Mouse (Mus musculus) layer of hippocampus, adult 9-11 months (tissue): ENCODE measurements around the gene Dlst.
"Not testable (repeated sequence)": the region's sequence is repeated elsewhere in the genome, so short reads cannot be mapped to it uniquely, and the experiment has no call there.

ENCODE experiments used
- DNase-seq: peaks from one replicate; pipeline ENCODE4 v3.0.0; 2022

The Dlst gene

DNA sequence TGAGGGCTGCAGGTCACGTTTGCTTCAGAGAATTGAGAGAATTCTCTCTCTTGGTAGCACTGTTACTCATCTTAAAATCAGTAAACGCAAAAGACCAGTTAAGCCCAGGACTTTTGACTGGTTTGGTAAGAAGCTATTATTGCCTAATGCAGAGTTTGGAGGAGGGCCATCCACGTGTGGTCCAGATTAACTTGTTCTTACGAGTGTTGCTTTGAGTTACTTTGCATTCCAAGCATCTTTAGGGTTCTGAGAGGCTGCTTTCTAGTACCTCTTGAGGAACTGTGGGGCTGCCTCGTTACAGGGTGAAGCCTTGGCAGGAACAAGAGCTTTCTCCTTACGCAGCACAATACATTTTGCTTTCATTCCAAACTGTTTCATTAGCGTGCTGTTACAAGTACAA is 5.0 kb downstream of the Dlst start:
- no peak for DNase-seq

DNA sequence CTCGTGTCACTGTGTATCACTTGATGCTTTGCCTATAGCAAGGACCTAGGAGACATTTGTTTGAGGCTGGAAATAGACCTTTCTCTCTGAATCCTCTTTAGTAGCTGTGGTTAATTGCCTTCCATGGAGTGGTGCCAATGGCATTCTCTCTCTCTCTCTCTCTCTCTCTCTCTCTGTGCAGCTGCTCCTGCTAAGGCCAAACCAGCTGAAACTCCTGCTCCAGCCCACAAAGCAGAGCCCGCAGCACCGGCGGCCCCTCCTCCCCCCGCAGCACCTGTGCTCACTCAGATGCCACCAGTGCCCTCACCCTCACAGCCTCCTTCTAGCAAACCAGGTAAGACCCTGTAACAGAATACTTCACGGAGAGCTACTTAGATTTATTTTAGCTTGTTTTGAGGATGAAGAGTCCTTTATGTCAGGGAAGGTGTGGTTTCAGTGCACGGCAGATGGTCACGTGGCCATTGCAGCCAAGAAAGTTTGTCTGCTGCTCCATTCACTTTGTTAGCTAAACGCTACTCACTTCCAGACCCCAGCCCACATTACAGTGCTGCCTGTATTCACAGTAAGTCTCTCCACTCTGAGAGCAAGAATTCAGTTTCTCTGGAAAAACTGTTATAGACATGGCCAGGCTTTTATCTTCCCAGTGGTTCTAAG is 11.3 kb downstream of the Dlst start:
- DNase-seq: no peak

DNA sequence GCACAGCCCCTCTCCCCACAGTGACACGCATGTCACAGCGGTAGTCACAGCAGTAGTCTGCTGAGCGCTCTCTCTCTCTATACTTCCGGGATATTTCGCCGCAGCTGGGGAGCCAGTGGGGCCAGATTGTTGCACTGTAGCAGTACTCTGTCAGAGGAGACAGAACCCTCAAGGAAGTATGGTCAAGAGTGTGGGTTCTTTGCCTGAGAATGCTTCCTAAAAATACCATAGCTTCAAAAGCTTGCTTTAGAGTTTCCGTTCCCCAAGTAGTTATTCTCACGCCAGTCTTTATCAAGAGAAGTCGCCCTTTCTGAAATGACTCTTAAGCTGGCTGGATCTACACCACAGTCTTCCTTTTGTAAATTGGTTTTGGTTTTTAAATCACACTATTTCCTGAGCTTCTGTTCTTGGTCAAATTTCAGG is 12.5 kb downstream of the Dlst start:
- DNase-seq: no peak

DNA sequence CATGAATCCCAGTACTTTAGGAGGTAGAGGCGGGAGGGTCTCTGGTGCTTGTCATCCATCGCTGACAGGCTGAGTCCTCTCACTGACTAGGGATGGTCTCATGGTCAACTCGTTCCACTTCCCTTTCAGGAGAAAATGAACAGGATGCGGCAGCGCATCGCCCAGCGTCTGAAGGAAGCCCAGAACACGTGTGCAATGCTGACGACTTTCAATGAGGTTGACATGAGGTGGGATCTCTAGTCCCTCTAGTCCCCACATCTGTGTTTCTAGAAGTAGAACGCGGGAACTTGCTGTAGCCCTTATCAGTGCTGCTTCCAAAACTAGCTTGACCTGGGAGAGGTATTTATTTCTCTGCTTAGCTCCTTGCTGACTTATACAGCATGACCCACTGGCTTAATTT is 13.0 kb downstream of the Dlst start:
- no peak for DNase-seq

DNA sequence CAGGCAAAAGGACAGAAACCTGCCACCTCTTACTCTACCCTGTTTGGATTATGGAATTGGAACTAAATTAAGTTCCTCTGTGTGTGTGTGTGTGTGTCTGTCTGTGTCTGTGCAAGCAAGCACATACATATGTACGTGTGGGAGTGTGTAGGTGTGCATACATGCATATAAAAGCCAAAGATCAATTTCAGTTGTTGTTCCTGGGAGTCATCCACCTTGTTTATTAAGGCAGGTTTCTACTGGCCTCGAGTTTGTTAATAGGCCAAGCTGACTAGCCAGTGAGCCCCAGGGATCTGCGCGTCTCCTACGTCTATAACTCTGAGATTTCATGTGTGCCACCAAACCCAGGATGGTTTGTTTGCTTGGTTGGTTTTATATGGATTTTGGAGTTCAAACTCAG is 14.1 kb downstream of the Dlst start:
- no peak for DNase-seq

DNA sequence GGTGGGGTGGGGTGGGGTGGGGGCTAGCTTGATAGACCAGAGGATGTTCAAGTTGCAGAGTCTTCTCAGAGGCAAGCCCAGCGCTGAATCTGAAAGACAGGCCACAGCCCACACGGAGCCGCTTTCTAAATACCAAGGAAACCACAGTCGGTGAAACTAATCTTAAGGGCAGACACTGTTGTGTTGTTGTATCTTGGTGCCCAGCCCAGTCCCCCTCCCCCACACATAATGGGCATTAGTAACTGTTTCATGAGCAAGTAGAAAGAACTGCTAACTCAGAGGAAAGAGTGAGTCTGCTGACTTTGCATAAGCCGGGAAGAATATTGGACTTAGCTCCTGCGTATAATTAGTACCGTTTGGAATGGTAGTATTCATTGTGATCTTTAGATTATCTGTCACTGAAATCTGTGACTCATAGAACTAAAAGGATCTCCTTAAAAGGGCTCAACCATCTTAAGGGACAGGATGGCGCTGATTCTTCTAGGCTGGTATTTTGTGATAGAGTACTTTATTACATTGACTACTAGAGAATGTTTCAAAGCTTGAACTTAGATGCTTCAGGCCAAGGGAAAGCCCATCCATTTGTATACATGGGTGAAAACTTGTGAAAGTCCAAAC is 16.5 kb downstream of the Dlst start:
- no peak for DNase-seq

DNA sequence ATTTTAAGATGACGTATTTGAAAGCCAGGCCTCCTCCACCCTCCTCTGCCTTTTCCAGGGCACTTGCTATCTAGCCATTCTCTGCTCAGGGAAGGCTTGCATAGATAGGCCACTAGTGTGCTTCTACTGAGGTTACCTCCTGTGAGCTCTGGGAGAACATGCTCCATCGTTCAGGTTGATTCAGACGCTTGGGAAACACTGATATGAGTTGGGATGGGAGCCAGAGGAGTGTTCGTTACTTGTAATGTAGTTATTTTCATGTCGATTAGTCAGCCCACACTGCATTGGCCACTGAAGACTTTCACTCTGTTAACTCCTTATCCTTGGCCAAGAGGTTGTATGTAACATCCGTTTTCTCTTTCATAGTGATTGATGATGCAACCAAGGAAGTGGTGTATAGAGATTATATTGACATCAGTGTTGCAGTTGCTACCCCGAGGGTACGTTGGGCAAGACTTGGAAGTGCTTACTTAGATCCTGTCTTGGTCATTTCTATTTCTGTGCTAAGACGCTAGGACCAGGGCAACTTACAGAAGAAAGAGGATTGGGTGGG is 18.9 kb downstream of the Dlst start:
- DNase-seq: no peak

DNA sequence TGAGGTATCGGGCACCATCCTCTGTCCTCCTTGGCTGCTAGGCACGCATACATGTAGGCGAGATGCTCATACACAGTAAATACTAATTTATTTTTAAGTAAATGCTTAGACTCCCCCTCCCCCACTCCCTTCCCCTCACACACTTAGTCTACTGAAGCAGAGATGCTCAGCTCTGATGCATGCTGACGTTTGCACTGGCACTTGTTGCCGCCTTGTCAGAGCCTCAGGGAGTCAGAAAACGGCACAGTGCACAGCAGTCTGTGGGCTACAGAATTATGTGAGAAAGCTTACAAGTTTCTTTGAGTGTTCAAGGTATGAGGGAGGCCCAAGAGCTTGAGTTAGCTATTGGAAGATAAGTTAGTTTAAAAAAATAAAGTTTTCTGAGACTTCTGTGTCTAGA is 20.7 kb downstream of the Dlst start:
- DNase-seq: no peak

DNA sequence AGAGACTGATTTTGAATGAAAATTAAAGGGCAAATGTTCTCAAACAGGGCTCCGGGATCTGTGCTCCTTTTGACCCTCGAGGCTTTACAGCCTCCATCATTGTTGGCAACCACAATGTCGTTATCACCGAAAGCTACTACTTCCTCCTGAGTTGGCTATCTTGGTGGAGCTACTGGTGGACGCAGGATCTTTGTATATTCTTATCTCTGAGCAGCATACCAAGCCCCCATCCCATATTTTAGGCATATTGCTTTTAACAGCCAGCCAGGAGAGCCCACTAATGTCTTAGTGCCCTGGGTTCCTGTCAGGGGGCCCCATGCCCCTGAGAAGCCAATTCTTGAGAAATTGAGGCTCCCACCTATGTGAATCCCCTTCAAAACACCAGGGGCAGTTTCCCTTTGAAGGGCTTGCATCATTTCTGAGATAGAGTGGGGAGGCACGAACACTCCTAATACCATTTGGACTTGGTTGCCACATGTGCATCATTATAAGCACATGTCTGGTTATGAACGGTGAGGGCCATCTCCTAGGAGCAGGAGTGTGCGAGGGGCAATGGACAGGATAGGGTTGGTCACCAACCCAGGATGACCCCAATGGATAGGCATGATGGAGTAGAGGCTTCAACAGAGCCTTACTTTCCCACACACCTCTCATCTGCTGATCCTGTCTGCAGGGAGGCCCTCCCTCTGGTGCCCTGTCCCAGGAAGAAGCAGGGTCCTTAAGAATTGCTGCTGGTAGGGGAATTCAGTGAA is 23.6 kb downstream of the Dlst start:
- no peak for DNase-seq

DNA sequence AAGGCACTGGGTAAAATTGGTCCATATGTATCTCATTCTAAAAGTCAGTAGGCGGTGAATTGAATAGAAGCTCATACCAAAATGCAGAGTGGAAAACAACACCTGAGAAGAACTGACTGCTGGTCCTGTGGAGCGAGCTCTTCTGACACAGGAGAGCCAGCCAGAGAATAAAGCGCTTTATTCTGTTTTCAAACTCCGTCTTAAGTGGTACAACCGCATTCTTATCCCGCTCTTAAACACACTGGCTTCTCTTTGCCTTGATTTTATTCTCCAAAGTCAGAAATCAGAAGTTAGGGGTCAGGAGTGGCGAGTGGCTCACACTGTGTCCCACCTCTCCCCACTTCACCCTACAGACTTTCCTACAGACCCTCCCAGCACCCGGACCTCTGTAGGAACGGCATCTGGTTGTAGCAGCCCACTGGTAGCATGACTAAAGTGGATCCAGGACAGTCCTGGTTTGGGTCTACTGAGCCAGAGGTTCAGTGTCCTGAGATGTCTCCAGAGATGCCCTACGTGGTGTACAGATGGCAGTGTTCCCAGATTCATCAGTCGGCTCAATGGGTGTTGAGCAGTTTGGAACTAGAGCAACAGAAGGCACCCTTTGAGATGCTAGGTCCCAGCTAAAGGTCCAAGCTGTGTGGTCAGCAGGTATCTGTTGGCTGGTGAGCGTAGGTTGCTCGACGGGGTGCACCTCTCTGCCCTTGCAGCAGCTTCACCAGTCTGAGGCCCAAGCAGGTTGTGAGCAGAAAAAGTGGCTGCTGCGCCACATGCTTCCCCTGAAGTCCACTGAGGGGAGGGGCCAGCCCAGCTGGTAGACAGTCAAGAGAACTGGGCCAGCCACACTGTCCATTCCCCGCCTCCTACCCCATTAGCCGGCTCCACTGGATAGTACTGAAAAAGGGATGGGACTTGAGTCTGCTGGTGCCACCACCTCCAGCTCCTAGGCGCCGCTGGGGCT is 25.2 kb downstream of the Dlst start:
- DNase-seq: no peak

DNA sequence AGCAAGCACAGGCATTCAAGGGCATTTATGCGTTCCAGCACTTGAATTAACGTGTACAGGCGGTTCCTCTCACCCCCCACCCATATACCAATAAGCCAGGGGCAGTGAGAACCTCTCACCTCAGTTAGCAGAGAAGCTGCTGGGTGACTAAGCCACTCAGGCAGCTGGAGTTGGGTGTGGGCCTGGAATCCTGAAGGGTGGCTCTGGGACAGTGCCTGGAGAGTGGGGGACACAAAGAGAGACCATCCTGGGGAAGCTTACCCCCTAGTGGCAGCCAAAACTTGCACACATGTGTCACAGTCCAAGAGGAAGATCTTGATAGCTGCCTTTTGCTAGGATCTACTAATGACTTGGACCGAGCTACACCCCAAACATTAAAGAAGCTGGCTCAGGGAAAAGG is 26.0 kb downstream of the Dlst start:
- DNase-seq: no peak

DNA sequence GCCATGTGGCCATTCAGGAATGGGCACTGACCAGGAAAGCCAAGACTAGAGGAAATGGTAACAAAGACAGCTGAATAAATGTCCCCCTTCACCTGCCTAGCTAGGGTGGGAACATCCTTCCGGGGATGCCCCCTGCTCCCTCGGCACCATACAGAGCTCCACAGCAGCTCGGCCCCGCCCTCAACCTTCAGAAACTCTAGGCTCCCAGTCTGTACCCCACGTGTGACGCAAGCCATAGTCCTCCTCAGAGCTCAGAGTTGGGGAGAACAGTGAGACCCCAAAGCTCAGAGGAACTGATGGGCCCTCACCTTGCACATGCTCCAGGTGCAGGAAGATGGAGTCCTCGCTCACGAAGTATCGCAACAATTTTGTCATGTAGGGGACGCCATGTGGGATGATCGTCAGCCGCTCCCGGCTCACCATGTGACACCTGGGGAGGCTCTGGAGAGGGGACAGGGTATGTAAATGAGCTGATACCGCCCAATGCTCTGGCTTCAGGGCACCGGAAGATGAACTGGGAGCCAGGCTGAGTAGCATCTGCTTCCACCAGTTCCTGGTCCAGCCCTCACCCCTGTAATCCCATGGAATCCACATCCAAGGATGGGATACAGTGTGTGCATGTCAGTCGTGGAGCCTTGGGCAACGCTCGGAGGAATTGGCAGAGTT is 29.5 kb downstream of the Dlst start:
- DNase-seq: no peak

DNA sequence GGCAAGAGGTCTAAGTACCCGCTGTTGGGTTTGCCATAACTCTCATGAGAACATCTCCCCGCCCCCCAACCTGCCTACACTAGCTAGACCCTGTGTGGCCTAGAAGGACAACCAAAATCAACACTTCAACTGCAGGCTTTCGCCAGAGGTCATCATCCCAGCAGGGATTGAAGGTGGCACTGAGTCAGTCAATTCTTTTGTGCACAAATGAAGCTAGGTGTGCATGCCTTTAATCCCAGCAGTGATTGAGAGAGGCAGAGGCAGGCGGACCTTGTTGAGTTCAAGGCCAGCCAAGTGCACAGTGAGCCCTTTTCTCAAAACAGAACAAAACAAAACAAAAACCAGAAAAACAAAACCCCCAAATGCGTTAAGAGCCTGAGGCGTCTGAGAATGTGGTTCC is 30.5 kb downstream of the Dlst start:
- no peak for DNase-seq

DNA sequence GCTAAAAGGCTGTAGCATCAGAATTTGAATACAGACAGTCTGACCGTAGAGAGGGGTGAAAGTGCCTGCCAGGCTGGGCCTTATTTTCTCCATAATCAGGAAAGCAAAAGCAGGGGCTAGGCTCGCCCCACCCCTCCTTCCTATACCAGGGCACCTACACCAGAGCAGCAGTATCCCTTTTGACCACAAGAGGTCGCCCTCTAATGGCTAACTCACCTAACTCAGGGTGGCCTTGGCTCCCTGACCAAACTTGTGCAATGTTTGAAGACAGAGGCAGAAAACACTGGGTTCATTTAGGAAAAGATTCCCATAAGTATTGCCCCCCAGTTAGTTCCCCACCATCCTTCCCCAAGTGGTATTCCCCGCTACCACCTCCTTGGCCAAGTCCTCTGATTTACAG is 32.2 kb downstream of the Dlst start:
- peak; percentile 71 for DNase-seq

DNA sequence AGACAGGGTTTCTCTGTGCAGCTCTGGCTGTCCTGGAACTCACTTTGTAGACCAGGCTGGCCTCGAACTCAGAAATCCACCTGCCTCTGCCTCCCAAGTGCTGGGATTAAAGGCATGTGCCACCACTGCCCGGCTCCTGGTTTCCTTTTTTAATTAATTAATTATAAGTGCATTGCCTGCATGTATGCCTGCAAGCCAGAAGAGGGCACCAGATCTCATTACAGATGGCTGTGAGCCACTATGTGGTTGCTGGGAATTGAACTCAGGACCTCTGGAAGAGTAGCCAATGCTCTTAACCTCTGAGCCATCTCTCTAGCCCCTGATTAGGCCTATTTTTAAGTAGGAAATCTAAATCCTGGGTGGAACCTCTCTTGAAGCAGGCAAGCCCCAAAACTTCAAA is 33.6 kb downstream of the Dlst start:
- DNase-seq: not testable (repeated sequence)

DNA sequence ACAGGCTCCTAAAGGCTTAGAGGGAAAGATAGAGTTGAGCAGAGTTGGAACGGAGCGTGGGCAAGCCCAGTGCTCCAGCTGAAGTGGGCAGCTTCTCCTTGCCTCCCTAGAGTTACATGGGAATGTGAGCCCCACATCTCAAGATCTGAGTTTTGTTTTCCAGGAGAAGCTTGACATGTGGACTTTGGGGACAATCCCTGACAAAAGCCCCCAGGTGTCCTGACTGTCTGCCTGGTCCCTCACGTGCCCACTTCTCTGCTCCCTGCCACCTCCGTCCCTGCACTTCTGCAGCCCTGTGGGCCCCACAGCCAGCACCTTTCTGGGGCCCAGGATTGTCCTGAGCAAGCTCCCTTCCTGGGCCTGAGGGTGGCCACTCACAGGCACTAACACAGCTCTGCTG is 34.2 kb downstream of the Dlst start:
- DNase-seq: no peak

DNA sequence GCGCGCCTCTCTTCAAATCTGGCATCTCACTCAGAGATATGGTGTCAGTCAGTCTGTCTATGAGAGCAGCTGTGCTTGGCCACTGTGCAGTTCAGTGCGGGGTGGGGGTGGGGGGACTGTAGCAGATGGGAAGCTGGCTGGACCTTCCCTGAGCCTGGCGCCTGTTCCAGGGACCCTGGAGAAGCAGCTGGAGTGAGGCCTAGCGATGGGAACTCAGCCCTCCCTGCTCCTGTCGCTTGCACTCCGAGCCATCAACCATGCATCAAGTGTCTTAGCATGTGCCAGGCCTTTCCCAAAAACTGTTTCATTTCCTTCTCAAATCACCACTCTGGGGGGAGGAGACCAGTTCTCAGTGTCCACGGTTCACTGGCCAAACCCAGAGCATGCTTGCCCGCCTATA is 35.0 kb downstream of the Dlst start:
- no peak for DNase-seq

DNA sequence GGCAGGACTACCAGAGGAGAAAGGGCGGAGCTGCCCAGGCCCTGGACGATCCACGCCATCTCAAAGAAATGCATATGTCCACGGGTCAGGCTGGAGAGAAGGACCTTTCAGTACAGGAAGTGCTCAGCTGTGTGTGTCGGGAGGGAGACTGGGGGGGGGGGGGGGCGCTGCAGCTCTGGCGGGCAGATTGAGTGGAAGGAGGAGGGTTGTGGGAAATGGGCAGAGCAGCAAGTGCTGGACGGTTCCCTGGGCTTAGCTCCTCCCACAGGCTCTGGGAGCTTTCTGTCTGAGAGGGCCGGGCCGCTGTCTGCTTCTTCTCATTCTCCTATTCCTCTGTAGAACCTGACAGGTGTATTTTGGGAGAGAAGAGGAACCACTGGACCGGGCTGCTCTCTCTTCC is 35.7 kb downstream of the Dlst start:
- DNase-seq: no peak

DNA sequence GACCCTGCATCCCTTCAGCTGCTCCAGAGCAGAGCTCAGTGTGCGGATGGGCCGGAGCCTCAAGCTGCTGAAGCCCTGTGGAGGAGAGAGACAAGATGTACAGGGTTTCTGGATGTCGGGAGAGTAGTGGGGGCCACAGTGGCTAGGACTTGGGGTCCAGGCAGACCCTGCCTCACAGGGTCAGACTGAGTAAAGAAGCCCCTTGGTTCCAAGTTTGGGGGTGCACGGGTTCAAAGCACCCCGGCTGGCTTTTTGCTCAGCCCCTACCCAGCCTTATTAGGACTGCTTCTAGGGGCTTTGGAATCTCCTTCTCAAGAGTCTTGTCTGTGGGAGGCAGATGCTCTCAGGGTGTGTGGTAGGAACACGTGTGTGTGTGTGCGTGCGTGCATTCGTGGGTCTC is 36.2 kb downstream of the Dlst start:
- DNase-seq: no peak

DNA sequence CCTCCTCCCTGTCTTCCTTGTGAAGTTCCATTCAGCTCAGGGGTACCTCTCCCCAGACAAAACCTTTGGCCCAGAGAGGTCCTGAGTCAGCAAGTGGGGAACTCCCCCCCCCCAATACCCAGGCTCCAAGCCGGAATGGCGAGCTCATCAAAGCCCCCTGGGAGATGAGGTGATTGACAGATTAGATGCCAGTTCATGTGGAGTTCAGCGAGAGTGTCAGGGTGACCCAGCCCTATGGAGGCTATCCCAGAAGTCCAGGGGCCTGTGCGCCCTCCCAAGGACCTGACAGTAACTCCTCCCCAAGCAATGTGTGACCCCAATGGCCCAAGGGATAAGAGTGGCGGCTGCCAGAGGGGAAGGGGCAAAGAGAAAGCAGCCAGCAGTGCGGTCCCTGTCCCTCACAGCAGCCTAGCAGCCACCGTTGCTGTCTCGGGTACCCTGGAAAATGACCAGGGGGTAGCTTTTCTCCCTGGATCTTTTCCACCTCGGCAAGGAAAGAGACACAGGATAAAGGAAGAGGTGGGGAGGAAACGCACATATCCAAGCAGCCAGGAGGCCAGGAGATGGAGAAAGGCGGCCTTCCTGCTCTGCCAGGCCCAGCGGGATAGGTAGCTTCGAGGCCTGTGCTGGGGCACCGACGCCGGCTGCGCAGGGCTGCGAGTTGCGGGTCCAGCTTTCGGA is 39.8 kb downstream of the Dlst start:
- no peak for DNase-seq

DNA sequence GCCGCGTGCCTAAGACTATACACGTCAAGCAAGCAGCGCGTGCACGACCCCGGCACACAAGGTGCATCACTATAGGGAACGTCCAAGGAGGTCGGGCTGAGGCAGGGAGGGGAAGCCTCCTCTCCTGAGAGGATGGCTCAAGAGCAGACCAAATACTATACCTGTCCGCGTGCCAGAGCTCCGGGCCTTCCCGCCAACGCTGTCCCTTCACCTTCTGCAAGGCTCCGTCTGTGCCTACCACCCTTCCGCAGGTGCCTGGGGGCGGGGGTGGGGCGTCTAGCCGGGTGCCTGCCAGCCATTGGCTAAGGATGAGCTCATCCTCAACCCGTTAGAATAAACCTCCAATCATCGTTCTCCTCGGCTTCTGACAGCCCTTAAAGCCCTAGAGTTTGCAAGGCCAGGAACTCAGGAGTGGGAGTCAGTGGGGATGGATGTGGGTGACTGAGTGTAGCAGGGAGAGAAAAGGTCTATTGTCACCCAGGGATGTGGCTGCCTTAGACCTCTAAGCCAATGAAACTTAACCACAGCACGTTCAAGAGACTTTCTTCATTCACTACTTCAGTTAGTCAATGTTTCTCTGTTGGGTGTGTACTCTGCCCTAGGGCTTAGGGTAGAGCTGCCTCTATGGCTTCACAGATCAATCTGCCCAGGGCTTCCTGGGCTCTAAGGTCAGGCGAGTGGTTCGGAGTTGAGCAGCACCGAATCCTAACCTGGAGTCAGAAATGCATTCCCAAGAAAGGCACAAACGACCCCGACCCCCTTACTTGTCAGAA is 40.6 kb downstream of the Dlst start, which contains the start of gene Rps6kl1:
TSS of gene Rps6kl1 (minus strand) at position 263 of the 773 bp plus-strand sequence.
- DNase-seq: peak; percentile 80
